ENCODE assay signal across 8 mouse cellular contexts in genomic region chr8:13676701-13677412, GRCm38 (mm10). TPM values are rescaled to one million over a fixed set of nuclear protein-coding genes. Genes with fewer than 3 reads are reported as not detected.
A peak's percentile ranks its signal among the peaks of the same experiment; 100 is the strongest.
DNase-seq lines count a peak whose midpoint lies in the region; ATAC-seq and TF ChIP-seq lines count a peak whose summit lies in the region.

No protein-coding gene starts in this region.

- peaks cover 16% of the 10 kb centered on the region for H3K4me1 ChIP-seq in forebrain, postnatal 0 days (ENCODE audit: insufficient read depth)
- peaks cover 41% of the 10 kb centered on the region for H3K4me1 ChIP-seq in hindbrain, embryonic 13.5 days (replicated peaks)

- no peaks in the 10 kb centered on the region for H3K36me3 ChIP-seq in forebrain, postnatal 0 days (ENCODE audit: insufficient read depth)
- H3K36me3 ChIP-seq in hindbrain, embryonic 13.5 days, result no peaks in the 10 kb centered on the region

- peak; percentile 86 for ATAC-seq in forebrain, postnatal 0 days
- ATAC-seq in hindbrain, embryonic 13.5 days (ENCODE audit: low FRiP score), result peak; percentile 81

- peak overlapping the region; percentile 95 for H3K27ac ChIP-seq in forebrain, postnatal 0 days (ENCODE audit: low read depth, low read length)
- H3K27ac ChIP-seq in hindbrain, embryonic 13.5 days, result peak overlapping the region; percentile 96

- peak; percentile 86 for DNase-seq in Muller cell, postnatal 12 days (ENCODE audit: inconsistent ontology term)
- peak; percentile 73 to 78 for DNase-seq in cerebellum, adult 18-20 months
- DNase-seq in forebrain, postnatal 0 days, result peak; percentile 93
- peak; percentile 63 to 72 for DNase-seq in layer of hippocampus, postnatal 25 days (ENCODE audit: extremely low spot score in 1 of 2, low spot score in 1 of 2)
- peak; percentile 57 for DNase-seq in lung, postnatal 25 days (ENCODE audit: low spot score)
- DNase-seq in ovary, postnatal 36 days (ENCODE audit: low spot score), result peak; percentile 61
- peak; percentile 74 for DNase-seq in thymus, postnatal 25 days

- peak overlapping the region; percentile 90 for H3K4me3 ChIP-seq in forebrain, postnatal 0 days (ENCODE audit: low read depth, low read length)
- H3K4me3 ChIP-seq in hindbrain, embryonic 13.5 days, result peak overlapping the region; percentile 86

- no peaks in the 10 kb centered on the region for H3K9me3 ChIP-seq in forebrain, postnatal 0 days (ENCODE audit: low read length)
- H3K9me3 ChIP-seq in hindbrain, embryonic 13.5 days, result no peaks in the 10 kb centered on the region

- H3K9ac ChIP-seq in forebrain, postnatal 0 days, result peak overlapping the region; percentile 93
- H3K9ac ChIP-seq in hindbrain, embryonic 13.5 days, result peak overlapping the region; percentile 82

- H3K4me2 ChIP-seq in forebrain, postnatal 0 days (ENCODE audit: low read depth), result peak overlapping the region; percentile 57
- H3K4me2 ChIP-seq in hindbrain, embryonic 13.5 days, result peak overlapping the region; percentile 80

- peak; percentile 43; the same call in 1 of the 2 replicates for TF ChIP-seq CTCF in forebrain, postnatal 0 days (IDR thresholded peaks at IDR 0.05; ENCODE audit: low read depth)

- under 1% methylated on average over 47 of the region's 47 CpGs for WGBS in forebrain, postnatal 0 days
- 1% methylated on average over 47 of the region's 47 CpGs for WGBS in hindbrain, embryonic 13.5 days

- H3K27me3 ChIP-seq in forebrain, postnatal 0 days (ENCODE audit: insufficient read depth, low read length), result no peaks in the 10 kb centered on the region
- H3K27me3 ChIP-seq in hindbrain, embryonic 13.5 days, result peaks cover 15% of the 10 kb centered on the region; the same call in 1 of the 2 replicates

RNA-seq across cellular contexts. Expression of gene Rasa3, which starts 0.5 kb away (rescaled TPM):
- 49.7 and 51.3 TPM in 2 replicates for total RNA-seq in forebrain, postnatal 0 days (2014; rRNA removed)
- polyA plus RNA-seq in forebrain, postnatal 0 days (2015; fragmentation: Nextera tagmentation; extraction: Ambion mirVana), result 16.6 and 24.3 TPM in 2 replicates
- 28.7 and 30.9 TPM in 2 replicates for polyA plus RNA-seq in hindbrain, embryonic 13.5 days (2015; fragmentation: Nextera tagmentation; extraction: Ambion mirVana)
- 10 to 100 TPM; 58.5 to 66.2 TPM for total RNA-seq in layer of hippocampus, postnatal 25 days (2021)

RNA-seq across cellular contexts. Expression of gene Cfap97d2, which starts 28.8 kb away (rescaled TPM):
- total RNA-seq in forebrain, postnatal 0 days (2014; rRNA removed), result 0.77 and 1.6 TPM in 2 replicates
- polyA plus RNA-seq in forebrain, postnatal 0 days (2015; fragmentation: Nextera tagmentation; extraction: Ambion mirVana), result 0.73 and 1.7 TPM in 2 replicates
- 2.1 and 2.8 TPM in 2 replicates for polyA plus RNA-seq in hindbrain, embryonic 13.5 days (2015; fragmentation: Nextera tagmentation; extraction: Ambion mirVana)
- total RNA-seq in layer of hippocampus, postnatal 25 days (2021), result 1 to 10 TPM; 1.4 to 1.7 TPM

Comparison
In these comparisons a context has a peak if more than half of its experiments do, and no peak if none do; other contexts are left out.
1. Peak in every context shown above with its lines: DNase-seq, ATAC-seq, H3K4me3 ChIP-seq and H3K27ac ChIP-seq.